Mouse (Mus musculus): ENCODE results near the gene Slc9a8.
"Not testable (repeated sequence)": the region's sequence is repeated elsewhere in the genome, so short reads cannot be mapped to it uniquely, and the experiment has no call there.

Slc9a8 gene

DNA sequence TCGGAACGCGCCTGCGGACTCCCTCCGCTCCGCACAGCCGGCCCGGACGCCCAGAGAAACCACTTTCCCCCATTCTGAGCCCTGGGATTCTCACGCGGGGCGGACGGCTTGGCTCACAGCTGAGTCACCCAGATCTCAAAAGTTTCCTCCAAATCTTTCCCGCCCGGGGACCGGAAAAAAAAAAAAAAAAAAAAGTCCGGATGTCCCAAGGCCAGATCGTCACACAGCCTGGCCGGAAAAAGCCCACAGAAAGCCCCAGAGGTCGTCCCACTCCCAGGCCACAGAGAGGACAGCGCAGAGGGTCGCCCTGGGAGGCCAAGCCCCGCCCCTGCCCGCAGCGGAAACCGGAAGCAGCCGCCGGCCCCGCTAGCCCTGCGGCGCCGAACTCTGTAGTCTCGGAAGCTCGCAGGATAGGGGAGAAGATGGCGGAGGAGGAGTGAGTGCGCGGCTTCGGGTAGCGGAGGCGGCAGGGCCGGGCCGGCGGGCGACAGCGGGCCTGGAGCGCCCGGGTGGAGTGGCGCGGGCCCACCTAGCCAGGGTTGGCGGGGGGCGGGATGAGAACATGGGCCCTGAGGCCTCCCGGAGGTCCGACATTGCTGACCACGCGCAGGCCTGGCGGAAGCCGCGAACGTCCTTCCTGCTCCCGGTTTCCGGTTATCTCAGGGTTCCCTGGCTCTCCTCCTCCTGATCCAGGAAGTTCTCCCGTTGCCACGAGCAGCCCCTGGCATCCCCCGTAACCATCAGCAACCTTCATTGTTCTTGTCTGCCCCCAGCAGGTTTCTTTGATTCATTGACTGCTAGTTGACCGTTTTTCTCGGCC lies at the start of gene Slc9a8:
Gene Slc9a8 (plus strand): TSS at position 383 of the 820 bp plus-strand sequence.
- DNase-seq (ENCODE audit: low spot score) = peak; percentile 96

DNA sequence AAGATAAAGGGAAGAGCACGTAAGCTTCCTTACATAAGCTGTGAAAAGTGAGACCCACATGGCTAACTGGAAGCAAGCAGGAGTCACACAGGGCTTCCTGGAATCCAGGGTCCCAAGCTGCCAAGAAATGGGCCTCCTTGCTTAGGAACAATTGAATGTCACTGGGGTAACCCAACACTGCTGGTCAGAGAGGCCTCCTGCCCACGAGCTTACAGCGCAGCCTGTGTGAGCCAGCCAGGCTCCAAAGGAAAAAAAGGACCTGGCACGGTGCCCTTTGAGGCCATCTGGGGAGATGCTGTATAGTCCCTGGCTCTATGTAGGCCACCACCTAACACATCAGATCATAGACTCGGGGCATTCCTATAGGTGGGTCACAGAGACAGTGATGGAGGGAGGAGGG lies 48.2 kb upstream of the Slc9a8 start:
- DNase-seq (ENCODE audit: low spot score) = peak; percentile 45

DNA sequence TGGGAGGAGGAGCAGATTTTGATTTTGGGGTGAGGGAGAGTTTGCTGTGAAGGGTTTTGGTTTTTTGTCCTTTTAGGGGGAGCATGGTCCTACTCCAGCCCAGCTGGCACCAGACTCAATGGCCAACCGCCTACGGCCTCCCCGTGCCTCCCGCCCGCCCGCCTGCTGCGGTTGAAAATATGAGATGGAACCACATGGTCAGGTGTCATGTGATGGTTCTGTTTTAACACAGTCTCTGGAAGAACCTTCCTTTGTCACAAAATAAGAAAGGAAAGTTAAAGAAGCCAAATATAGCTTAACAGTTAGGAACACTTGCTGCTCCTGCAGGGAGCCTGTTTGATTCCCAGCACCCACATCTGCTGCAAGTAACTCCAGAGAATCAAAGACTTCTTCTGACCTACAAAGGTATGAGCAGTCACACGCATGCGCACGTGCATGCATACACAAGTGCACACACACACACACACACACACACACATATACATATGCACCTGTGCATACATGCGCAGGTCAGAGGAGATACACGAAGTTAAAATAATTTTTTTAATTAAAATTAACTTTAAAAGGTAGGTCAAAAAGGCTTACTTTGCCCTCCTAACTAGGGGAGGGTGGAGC lies 47.2 kb upstream of the Slc9a8 start:
- DNase-seq (ENCODE audit: low spot score) = no peak

DNA sequence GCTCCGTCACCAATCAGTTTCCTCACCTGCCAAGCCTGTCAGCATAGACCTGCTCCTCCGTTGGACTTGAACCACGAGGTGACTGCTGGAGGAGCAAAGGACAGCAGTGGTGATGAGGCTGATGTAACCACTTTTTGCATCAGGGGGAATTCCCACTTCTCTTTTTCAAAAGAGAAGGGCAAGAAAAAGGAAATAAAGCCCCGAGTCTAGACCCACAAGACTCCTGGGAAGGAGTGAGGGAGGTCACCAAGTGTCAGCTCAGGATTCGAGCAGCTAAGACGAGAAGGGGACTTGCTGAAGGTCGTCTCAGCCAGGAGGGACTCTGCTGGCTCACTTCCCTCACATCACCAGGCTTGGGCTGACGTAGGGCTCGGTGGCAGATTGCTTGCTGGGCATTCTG lies 46.4 kb upstream of the Slc9a8 start:
- no peak for DNase-seq (ENCODE audit: low spot score)

DNA sequence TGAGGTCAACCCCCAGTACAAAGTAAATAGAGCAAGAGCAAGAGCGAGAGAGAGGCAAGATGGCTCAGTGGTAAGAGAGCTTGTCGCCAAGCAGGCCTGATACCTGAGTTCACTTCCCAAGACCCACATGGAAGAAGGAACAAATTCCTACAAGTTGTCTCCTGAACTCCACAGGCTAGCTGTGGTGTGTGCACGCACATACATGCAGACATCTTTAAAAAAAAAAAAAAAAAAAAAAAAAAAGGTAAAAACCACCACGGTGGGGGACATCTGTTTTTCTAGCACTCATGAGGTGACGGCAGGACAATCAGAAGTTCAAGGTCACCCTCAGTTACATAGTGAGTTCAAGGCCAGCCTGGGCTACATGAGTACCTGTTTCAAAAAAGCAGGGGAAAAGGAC lies 45.8 kb upstream of the Slc9a8 start:
- DNase-seq (ENCODE audit: low spot score) = no peak

GRCm38 (mm10) chr2:167376160-167376564 lies 45.4 kb upstream of the Slc9a8 start:
- no peak for DNase-seq (ENCODE audit: low spot score)

DNA sequence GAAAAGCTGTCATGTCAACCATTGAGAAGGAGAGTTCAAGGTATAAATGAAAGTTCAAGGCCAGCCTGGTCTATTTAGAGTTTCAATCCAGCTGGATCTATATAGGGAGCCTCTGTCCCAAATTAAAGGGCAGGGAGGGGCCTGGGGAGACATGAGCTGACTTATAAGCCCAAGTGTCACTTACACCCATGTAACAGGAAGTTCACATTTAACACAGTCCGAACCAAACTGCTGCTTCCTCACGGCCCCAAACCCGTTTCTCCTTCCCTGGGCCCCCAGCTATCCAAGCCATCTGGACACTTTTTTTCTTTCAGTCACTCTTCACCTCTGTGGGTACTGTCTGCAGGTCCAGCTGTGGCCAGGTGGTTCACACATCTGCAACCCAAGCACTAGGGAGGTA lies 43.8 kb upstream of the Slc9a8 start:
- no peak for DNase-seq (ENCODE audit: low spot score)

- no peak for DNase-seq (ENCODE audit: low spot score)
These were observed 42.5 kb upstream of the Slc9a8 start for GRCm38 (mm10) chr2:167378972-167379371.

DNA sequence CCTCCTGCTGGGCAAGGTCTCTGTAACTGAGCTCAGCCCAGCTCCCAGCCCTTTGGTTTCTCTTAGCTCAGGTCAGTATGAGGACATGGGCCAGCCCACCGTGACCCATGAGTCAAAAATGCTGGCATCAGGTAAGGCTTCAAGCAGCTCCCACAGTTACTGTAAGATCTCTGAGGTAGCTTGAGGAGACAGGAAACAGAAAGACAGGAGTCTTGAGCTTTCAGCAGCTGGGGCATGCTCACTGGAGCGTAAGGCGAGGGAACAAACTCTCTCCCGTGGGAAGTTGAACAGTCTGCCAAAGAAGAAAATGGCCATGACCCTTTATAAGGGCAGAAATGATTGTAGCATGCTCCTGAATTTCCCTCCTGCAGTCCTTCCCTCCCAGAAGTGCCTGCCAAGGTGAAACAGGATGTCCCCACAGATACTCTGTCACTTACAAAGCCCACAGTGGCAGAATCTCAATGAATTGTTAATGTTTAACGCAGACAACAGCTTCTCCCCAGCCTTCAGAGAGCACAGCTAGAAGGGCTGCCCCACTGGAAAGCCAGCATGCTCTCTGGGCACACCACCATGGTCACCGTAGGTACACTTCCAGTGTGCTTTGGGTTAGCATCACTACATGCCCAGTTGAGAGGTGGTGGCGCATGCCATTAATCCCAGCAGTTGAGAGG lies 40.8 kb upstream of the Slc9a8 start:
- DNase-seq (ENCODE audit: low spot score) = no peak

GRCm38 (mm10) chr2:167381596-167381995 lies 39.9 kb upstream of the Slc9a8 start:
- no peak for DNase-seq (ENCODE audit: low spot score)

DNA sequence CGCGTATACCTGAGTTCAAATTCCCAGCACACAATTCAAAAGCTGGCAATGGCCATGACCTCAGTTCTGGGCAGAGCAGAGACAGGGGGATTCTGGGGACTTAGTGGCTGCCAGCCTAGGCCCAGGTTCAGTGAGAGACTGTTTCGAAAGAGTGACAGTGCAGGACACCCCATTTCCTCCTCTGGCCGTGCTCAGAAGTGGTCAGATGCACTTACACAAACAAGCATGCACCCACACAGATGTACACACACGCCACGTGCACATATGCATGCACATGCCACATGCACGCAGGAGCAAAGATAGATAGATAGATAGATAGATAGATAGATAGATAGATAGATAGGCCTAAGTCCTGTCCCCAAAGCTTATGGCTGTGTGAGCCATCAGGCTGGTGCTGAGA lies 39.1 kb upstream of the Slc9a8 start:
- DNase-seq (ENCODE audit: low spot score) = no peak

DNA sequence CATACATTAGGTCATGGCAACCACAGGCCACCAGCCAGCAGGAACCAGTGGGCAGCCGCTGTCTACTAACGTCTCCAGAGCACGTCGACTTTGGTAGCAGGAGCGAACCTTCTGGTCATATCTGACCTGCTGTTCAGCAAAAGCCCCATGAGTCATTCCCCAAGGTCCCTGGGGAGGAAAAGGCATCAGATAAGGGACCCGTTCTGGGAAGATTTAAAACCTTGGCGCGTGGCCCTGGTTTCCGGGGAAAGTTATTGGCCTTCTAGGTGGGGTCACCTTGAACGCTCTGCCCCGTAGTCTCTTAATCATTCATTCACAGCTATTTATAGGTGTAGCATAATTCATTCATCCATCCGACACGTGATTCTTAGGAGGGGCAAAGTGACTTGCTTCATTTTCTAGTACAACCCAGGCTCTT lies 37.8 kb upstream of the Slc9a8 start:
- DNase-seq (ENCODE audit: low spot score) = peak; percentile 81

- DNase-seq (ENCODE audit: low spot score) = peak; percentile 28
These were observed 35.1 kb upstream of the Slc9a8 start for GRCm38 (mm10) chr2:167386456-167386855.

- no peak for DNase-seq (ENCODE audit: low spot score)
These were observed 34.5 kb upstream of the Slc9a8 start for GRCm38 (mm10) chr2:167386998-167387397.

GRCm38 (mm10) chr2:167394426-167394825 lies 27.1 kb upstream of the Slc9a8 start:
- no peak for DNase-seq (ENCODE audit: low spot score)

DNA sequence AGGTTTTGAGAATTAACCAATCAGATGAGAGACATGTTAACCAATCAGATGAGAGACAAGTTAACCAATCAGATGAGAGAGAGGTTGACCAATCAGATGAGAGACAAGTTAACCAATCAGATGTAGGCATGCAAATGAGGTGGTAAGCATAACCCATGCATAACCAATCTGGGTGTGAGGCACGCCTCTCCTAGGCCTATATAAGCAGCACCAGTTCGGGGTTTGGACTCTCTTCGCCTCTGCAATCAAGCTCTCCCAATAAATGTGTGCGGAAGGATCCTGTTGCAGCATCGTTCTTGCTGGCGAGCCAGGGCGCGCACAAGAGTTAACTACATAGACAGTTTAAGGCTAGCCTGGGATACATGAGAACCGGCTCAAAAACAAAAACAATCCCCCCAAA lies 25.1 kb upstream of the Slc9a8 start:
- DNase-seq (ENCODE audit: low spot score) = not testable (repeated sequence)

GRCm38 (mm10) chr2:167399012-167399411 lies 22.5 kb upstream of the Slc9a8 start:
- DNase-seq (ENCODE audit: low spot score) = no peak

DNA sequence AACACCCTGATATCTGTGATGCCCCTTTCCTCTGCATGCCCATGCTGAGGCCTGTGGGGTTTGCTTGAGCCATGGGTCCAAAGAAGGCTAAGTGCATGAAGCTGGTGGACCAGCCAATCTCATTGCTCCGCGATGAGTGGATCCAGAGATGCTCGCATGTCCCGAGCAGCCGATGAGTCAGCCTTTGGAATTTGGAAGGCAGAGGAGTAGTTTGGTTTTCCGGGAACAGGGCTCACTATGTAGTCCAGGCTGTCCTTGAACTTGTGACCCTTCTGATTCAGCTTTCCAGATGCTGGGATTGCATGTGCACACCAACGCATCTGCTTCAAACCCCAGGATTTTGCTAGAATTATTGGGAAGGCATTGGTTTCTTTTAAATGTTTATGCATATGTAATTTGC lies 21.9 kb upstream of the Slc9a8 start:
- DNase-seq (ENCODE audit: low spot score) = peak; percentile 43

GRCm38 (mm10) chr2:167403085-167403484 lies 18.4 kb upstream of the Slc9a8 start:
- DNase-seq (ENCODE audit: low spot score) = peak; percentile 62

GRCm38 (mm10) chr2:167405101-167405880 lies 16.2 kb upstream of the Slc9a8 start:
- no peak for DNase-seq (ENCODE audit: low spot score)

DNA sequence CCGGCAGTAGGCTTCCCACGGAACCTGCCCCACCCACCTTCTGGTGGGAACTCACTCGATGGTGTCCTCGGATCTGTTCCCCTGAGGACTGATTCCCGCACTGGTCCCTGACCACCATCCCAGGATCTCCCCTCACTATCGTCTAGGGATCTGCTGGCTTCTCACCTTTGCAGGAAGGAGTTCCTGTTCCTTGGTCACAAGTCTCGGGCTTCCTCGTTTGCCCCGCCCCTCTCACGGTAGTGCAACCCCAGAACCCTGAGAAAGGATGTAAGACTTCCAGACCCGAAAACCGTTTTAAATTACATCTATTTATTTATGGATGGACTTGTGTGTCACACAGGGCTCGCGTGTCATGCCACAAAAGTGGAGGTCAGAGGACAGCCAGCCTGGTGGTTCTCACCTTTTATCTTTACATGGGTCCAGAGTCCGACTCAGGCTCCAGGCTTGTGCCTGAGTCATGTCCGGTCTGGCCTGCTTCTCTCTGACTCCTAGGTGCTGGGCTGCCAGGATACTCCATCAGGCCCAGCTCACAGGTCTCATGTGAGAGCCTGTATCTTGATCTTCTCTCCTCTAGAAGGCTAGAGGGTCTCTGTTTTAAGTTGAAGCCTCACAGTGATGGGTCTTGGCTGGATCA lies 14.1 kb upstream of the Slc9a8 start:
- no peak for DNase-seq (ENCODE audit: low spot score)

- no peak for DNase-seq (ENCODE audit: low spot score)
These were observed 7.1 kb upstream of the Slc9a8 start for GRCm38 (mm10) chr2:167414461-167414860.

Data from urinary bladder, postnatal 14 days (tissue).